Mouse (Mus musculus) forebrain, embryonic 12.5 days (tissue): ENCODE results near the gene Morf4l1. TPM values are rescaled to one million over a fixed set of nuclear protein-coding genes. Genes with fewer than 3 reads are reported as not detected.

Experiments used
- ATAC-seq: fragments of 200-750 bp; cut with Nextera tagmentation; 2 replicates; pipeline ENCODE4 v1.8.0; 2017; ENCODE audit warnings: moderate TSS enrichment; ENCODE audit not compliant: low FRiP score
- H3K27ac ChIP-seq: fragments of 300-500 bp; sonication (generic); 2 replicates; pipeline ENCODE4 v1.5.1; 2016; ENCODE audit warnings: mild to moderate bottlenecking
- H3K27me3 ChIP-seq: fragments of 300-500 bp; sonication (generic); 2 replicates; pipeline ENCODE4 v1.6.1; 2016; ENCODE audit warnings: mild to moderate bottlenecking
- H3K36me3 ChIP-seq: fragments of 300-500 bp; sonication (generic); replicated peaks from 2 replicates; pipeline ENCODE4 v1.6.1; 2016; ENCODE audit warnings: mild to moderate bottlenecking
- H3K4me1 ChIP-seq: fragments of 300-500 bp; sonication (generic); 2 replicates; pipeline ENCODE4 v1.6.1; 2016
- H3K4me2 ChIP-seq: fragments of 300-500 bp; sonication (generic); 2 replicates; pipeline ENCODE4 v1.6.1; 2016; ENCODE audit warnings: mild to moderate bottlenecking, moderate library complexity
- H3K4me3 ChIP-seq: fragments of 300-500 bp; sonication (generic); replicated peaks from 2 replicates; pipeline ENCODE4 v1.5.1; 2016; ENCODE audit warnings: mild to moderate bottlenecking
- H3K9ac ChIP-seq: fragments of 300-500 bp; sonication (generic); 2 replicates; pipeline ENCODE4 v1.6.1; 2016; ENCODE audit warnings: mild to moderate bottlenecking
- H3K9me3 ChIP-seq: fragments of 300-500 bp; sonication (generic); 2 replicates; pipeline ENCODE4 v1.6.1; 2016
- WGBS: fragments of 180-500 bp; shearing (Covaris S2); methylation state at CpG from one replicate; pipeline ENCODE4 v1.1.7; 2016; 5-methylcytosine and 5-hydroxymethylcytosine counted together
- polyA plus RNA-seq: library from polyadenylated mRNA; unstranded; fragments of >200 nt; fragmentation: Nextera tagmentation; extraction: Ambion mirVana; gene quantifications from 2 replicates; pipeline ENCODE4 v1.2.1, GENCODE M21; 2016

Gene Morf4l1
- polyA plus RNA-seq, 1 experiment from 2014 or later = 497 TPM

DNA sequence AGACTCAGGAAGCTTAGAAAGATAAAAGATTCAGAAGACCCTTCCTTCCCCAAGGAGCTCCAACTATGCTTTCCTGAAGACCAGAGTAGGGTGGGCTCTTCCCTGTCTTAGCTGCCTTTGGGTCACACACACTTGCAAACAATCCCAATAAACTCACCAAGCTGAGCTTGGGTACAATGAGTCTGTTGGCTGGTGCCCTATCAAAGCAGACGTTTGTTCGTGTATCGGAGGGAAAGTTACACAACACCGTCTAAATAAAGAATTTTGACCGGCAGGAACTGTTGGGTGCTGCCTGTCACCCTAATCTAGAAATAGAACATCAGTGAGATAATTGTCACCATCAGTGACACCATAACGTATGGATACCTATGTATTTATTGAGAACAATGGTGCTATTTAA lies 12.6 kb upstream of the Morf4l1 start:
- H3K4me1 ChIP-seq = no peaks in the 10 kb centered on the region; the same call in 1 of the 2 replicates
- H3K27ac ChIP-seq = no peak overlapping the region
- H3K4me3 ChIP-seq = peak overlapping the region; percentile 13; the same call in 1 of the 2 replicates
- H3K4me2 ChIP-seq = no peak overlapping the region; the same call in 1 of the 2 replicates
- no peaks in the 10 kb centered on the region for H3K36me3 ChIP-seq
- WGBS = 71% methylated on average over 6 of the region's 6 CpGs
- H3K9me3 ChIP-seq = no peaks in the 10 kb centered on the region
- H3K9ac ChIP-seq = no peak overlapping the region
- H3K27me3 ChIP-seq = no peaks in the 10 kb centered on the region
- no peak for ATAC-seq

DNA sequence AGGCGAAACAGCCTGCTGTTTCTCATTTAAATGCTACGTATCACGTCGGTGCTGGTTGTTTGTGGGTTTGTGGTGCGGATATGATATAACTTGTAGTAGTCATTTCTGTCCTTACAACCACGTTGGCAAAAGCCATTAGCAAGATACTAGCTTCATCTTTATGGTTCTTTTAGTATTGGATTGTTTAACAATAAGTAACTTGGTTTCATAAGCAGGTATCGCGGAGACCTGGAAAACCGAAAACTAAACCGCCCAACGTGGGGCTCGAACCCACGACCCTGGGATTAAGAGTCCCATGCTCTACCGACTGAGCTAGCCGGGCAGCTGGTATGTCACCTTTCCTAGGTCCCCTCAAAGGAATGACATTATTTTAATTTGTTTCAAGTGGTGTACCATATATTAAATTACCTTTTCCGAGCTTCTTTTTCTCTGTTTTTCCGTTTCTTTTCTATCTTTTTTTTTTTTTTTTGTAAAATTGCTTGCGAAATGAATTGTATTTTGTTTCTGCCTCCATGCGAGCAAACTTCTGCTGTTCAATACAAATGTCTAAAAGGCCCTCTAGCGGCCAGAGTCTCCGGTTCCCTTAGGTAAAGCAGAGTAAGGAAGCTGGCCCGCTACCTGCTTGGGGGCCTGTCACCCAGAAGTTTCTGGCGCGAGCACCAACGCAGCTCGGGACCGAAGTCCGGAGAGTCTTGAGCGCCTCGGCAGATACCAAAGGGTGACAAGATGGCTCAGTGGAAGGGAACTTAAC lies 11.9 kb upstream of the Morf4l1 start:
- Histone ChIP-seq H3K4me2 (peak overlapping the region; percentile 34), H3K9ac (no peak overlapping the region), H3K27me3 (no peaks in the 10 kb centered on the region), H3K4me3 (peak overlapping the region; percentile 13), H3K36me3 (no peaks in the 10 kb centered on the region), H3K4me1 (no peaks in the 10 kb centered on the region; the same call in 1 of the 2 replicates), H3K9me3 (no peaks in the 10 kb centered on the region), H3K27ac (no peak overlapping the region)
- 2% methylated on average over 30 of the region's 30 CpGs for WGBS
- ATAC-seq = peak; percentile 52; the same call in 1 of the 2 replicates

DNA sequence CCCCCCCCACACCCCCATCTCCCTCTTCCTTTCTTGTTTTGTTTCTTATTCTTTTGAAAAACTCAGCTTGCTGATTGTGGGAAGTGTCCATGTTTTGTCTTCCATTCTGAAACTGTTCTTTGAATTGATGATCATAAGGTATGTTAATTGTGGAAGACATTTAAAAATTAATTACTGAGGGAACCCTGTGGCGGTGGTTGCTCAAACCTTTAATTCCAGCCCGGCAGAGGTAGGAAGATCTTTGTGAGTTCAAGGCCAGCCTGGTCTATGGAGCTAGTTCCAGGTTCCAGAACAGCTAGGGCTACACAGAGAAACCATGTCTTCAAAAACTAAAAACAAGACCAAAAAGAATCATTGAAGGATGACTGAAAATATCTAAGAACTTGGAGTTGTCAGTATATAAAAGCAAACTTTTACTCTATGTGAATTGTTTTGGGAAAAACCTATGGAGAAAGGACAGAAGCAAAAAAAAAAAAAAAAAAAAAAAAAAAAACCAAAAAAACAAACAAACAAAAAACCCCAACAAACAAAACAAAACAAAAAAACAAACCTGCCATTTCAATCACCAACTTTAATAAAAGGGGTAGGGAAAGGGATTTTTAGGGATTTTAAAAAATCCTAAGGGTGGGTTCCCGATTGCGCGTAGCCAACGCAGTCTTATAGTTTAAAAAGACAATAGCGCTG lies 11.0 kb upstream of the Morf4l1 start:
- Histone ChIP-seq H3K27me3 (no peaks in the 10 kb centered on the region), H3K4me2 (peak overlapping the region; percentile 34), H3K27ac (no peak overlapping the region), H3K4me1 (no peaks in the 10 kb centered on the region; the same call in 1 of the 2 replicates), H3K36me3 (no peaks in the 10 kb centered on the region), H3K4me3 (peak overlapping the region; percentile 4), H3K9me3 (no peaks in the 10 kb centered on the region), H3K9ac (no peak overlapping the region)
- ATAC-seq = no peak
- 11% methylated on average over 7 of the region's 7 CpGs for WGBS

DNA sequence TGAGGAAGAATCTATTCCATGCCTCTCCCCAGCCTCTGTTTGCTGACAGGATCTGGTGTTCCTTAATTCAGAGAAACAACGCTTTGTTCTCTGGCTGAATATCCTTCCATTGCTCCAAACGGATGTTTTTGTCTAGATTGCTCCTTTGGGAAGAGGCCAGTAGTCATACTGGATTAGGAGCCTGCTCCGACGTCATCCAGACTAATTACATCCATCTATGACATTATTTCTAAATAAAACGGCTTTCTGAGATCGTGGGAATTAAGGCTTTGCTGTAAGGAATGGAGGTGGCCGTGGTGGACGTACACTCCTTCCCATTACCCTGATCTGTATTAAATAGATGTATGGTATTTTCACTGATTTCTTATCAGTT lies 10.3 kb upstream of the Morf4l1 start:
- H3K36me3 ChIP-seq = no peaks in the 10 kb centered on the region
- H3K27ac ChIP-seq = no peak overlapping the region
- H3K9me3 ChIP-seq = no peaks in the 10 kb centered on the region
- 39% methylated on average over 8 of the region's 8 CpGs for WGBS
- H3K27me3 ChIP-seq = no peaks in the 10 kb centered on the region
- H3K4me3 ChIP-seq = no peak overlapping the region
- H3K4me1 ChIP-seq = no peaks in the 10 kb centered on the region; the same call in 1 of the 2 replicates
- peak; percentile 28; the same call in 1 of the 2 replicates for ATAC-seq
- H3K9ac ChIP-seq = 0 out of 2 replicates have a peak overlapping the region, but pooled peaks have one; percentile 25
- no peak overlapping the region for H3K4me2 ChIP-seq

DNA sequence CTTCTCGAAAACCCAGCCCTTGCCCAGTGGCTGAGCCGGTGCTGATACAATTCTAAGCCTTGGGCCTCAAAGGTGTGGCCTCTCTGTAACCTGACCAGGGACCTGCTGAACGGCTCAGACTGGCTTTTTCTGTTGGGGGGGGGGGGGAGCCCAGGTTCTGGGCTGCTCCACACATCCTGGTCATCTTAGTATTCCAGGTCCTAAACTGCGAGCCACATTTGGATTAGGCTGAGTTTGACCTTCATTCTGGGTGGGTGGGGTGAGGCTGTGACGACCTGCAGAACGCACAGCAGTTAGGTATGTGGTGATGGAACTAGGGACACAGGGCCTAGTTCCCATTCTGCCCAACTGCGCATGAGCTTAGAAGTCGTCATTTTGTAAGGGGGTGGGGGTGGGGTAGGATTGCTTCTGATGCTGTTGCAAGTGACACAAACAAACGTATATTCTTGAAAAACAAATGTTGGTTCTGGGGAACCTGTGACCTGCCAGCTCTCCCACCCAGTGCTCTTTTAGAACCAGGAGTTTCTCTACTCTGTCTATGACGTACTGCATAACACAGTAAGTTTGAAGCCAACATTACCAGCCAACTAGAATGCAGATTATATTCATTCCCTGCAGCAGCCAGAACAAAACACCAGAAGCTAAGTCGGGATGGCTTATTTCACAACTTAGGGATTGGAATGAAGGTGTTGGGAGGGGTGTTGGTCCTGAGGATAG lies 9.7 kb upstream of the Morf4l1 start:
- Histone ChIP-seq H3K4me3 (no peak overlapping the region), H3K9ac (0 out of 2 replicates have a peak overlapping the region, but pooled peaks have one; percentile 25)

DNA sequence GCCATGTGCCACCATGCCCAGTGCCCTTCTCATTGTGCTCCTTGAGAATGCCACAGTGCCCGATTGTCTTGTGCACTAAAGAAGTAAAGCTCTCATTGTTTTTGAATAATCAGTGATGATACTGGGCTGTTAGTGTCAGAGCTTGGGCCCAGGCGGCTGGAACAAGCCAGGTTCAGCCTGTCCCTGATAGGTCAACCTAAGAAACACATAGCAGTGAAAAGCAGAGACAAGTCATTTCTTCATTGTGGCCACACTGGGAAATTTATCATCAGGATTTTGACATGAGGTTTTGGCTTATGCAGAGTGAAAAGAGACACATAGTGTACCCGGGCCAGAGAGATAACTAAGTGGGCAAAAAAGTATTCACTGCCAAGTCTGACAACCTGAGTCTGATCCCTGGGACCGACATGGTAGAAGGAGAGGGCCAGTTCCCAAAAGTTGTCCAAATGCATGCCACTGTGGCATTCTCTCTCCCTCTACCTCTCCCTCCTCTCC lies 7.7 kb upstream of the Morf4l1 start:
- ATAC-seq = no peak
- H3K4me1 ChIP-seq = no peaks in the 10 kb centered on the region; the same call in 1 of the 2 replicates
- no peak overlapping the region for H3K9ac ChIP-seq
- no peaks in the 10 kb centered on the region for H3K9me3 ChIP-seq
- WGBS = 81% methylated on average over 4 of the region's 4 CpGs
- H3K36me3 ChIP-seq = no peaks in the 10 kb centered on the region
- no peak overlapping the region for H3K4me2 ChIP-seq
- H3K27ac ChIP-seq = no peak overlapping the region
- H3K4me3 ChIP-seq = no peak overlapping the region
- H3K27me3 ChIP-seq = no peaks in the 10 kb centered on the region

More for the DNA sequence above, 9.7 kb upstream of the Morf4l1 start:
- H3K36me3 ChIP-seq = no peaks in the 10 kb centered on the region
- H3K4me2 ChIP-seq = no peak overlapping the region
- ATAC-seq = no peak
- H3K4me1 ChIP-seq = no peaks in the 10 kb centered on the region; the same call in 1 of the 2 replicates
- H3K27ac ChIP-seq = no peak overlapping the region
- 34% methylated on average over 11 of the region's 11 CpGs for WGBS
- no peaks in the 10 kb centered on the region for H3K9me3 ChIP-seq
- H3K27me3 ChIP-seq = no peaks in the 10 kb centered on the region

DNA sequence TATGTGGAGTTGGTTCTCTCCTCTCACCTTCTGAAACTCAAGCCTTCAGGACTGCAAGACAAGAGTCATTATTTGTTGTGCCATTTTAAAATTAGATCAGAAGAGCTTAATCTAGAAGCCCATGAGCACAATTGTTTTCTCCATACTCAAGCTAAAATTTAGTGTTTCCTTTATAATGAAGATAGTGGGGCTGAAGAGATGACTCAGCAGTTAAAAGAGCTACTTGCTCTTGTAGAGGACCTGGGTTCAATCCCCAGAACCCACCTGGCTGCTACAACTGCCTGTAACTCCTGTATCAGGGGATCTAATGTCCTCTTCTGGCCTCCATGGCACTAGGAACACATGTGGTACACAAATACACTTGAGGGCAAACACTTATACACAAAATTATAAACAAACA lies 2.7 kb upstream of the Morf4l1 start:
- H3K9me3 ChIP-seq = no peaks in the 10 kb centered on the region
- ATAC-seq = no peak

DNA sequence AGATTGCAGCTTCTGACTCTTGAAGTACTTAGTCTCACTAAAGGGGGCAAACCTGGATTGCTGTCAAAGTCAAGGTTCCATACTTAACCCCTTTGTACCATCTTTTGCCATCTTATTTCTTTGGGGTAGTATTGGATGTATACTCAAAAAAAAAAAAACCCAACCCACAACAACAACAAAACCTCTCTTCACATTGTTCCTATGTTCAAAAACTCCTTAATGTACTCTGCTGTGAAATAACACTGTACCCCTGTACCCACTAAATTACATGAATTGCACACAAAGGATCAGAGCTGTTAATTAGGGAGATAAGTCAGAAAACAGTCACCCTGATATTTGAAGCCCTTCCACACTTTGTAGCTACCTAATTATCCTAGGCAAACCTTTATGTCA lies 730 bp upstream of the Morf4l1 start:
- H3K4me1 ChIP-seq = peaks cover 16% of the 10 kb centered on the region
- no peak for ATAC-seq
- H3K36me3 ChIP-seq = no peaks in the 10 kb centered on the region
- H3K9me3 ChIP-seq = no peaks in the 10 kb centered on the region
- no peaks in the 10 kb centered on the region for H3K27me3 ChIP-seq
- H3K9ac ChIP-seq = peak overlapping the region; percentile 58; the same call in 1 of the 2 replicates
- peak overlapping the region; percentile 64 for H3K4me2 ChIP-seq
- no peak overlapping the region for H3K27ac ChIP-seq
- peak overlapping the region; percentile 90 for H3K4me3 ChIP-seq

More for the DNA sequence above, 2.7 kb upstream of the Morf4l1 start:
- peaks cover 8% of the 10 kb centered on the region for H3K4me1 ChIP-seq
- H3K4me3 ChIP-seq = no peak overlapping the region
- H3K27me3 ChIP-seq = no peaks in the 10 kb centered on the region
- H3K9ac ChIP-seq = no peak overlapping the region
- H3K36me3 ChIP-seq = no peaks in the 10 kb centered on the region
- H3K27ac ChIP-seq = no peak overlapping the region
- no peak overlapping the region for H3K4me2 ChIP-seq

DNA sequence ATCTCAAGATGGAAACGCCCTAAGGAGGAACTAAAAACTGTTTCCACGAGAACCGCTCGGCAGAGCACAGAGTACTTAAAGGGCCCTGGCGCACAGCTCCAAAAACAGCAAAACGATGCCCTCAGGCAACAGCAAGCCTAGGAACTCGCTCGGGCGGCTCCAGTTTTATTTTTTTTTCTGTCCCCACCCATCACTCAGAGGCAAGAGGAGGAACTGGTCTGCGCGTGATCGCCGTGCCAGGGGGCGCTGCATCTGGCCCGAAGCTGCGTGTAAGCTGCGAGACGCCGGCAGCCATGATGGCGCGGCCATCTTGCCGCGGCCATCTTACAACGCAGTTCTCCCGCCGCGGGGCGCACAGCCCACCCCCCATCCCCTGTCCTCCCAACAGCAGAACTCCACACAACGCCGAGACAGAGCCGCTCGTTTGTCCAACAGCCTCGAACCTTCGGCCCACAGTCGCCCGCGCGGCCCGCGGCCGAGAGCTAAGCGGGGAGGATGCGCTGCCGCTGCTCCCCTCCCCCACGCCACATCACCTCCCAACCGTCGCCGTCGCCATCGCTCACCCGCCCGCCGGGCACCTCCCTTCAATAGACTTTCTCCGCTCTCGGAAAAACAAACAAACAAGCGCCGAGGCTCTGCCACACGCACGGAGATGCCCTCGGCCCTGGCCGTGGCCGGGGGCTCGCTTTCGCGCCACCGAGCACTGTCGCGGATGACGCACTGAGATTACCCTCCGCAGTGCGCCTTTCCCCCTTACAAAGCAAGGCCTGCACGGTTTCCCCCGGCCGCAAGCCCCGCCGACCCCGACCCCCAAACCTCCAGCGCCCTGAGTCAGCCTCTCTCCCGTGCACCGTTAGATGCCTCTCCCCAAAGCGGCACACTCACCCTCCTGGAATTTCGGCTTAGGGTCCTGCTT lies 665 bp downstream of the Morf4l1 start:
- Histone ChIP-seq H3K27ac (peak overlapping the region; percentile 97), H3K9me3 (no peaks in the 10 kb centered on the region), H3K4me3 (peak overlapping the region; percentile 90), H3K36me3 (peaks cover under 1% of the 10 kb centered on the region; the same call in 1 of the 2 replicates), H3K4me2 (peak overlapping the region; percentile 93), H3K4me1 (peaks cover 16% of the 10 kb centered on the region), H3K9ac (peak overlapping the region; percentile 97), H3K27me3 (no peaks in the 10 kb centered on the region)
- WGBS = under 1% methylated on average over 81 of the region's 82 CpGs
- peak; percentile 76 for ATAC-seq

DNA sequence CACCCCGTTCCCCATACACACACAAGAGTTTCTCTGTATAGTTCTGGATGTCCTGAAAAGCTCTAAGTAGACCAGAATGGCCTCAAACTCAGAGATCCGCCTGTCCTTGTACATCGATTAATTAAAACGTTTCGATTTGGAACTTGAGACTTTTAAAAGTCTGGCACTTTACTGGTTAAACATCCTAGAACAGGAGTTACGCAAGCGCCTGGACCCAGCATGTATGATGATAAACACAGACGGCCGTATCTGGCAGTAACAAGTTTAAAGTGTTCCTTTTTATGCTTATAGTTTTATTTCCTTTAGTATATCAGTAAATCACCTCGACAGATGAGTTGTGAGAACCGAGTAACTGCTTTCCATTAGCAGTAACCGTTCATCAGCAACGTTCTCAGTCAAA lies 1.4 kb downstream of the Morf4l1 start:
- 0 out of 2 replicates have a peak overlapping the region, but pooled peaks have one; percentile 97 for H3K27ac ChIP-seq

DNA sequence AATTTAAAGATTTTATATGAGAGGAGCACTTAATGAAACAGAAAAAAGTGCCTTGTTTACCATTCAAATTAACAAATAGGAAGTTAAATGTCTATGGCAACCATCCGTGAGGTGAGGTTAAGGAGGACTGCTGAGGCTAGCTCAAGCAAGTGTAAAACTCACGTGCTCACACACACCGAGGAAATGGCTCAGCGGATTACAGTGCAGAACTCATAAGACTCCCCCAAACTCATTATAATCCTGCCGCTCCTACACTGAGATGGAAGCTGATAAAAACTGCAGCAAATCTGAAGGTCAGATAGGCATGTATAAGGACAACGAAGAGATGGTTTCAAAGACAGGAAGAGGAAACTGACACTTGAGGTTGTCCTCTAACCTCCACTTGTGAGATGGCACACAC lies 5.2 kb downstream of the Morf4l1 start:
- no peaks in the 10 kb centered on the region for H3K27me3 ChIP-seq
- no peak for ATAC-seq
- no peak overlapping the region for H3K9ac ChIP-seq
- 90% methylated on average over 6 of the region's 6 CpGs for WGBS
- H3K36me3 ChIP-seq = peaks cover 29% of the 10 kb centered on the region
- no peak overlapping the region for H3K4me2 ChIP-seq
- no peak overlapping the region for H3K27ac ChIP-seq
- no peaks in the 10 kb centered on the region for H3K9me3 ChIP-seq
- H3K4me3 ChIP-seq = no peak overlapping the region
- peaks cover 16% of the 10 kb centered on the region for H3K4me1 ChIP-seq

More for the DNA sequence above, 1.4 kb downstream of the Morf4l1 start:
- no peak for ATAC-seq
- peaks cover 16% of the 10 kb centered on the region for H3K4me1 ChIP-seq
- peaks cover 8% of the 10 kb centered on the region; the same call in 1 of the 2 replicates for H3K36me3 ChIP-seq
- 3% methylated on average over 13 of the region's 13 CpGs for WGBS
- peak overlapping the region; percentile 93 for H3K4me2 ChIP-seq
- H3K9ac ChIP-seq = peak overlapping the region; percentile 97
- H3K4me3 ChIP-seq = peak overlapping the region; percentile 90
- H3K9me3 ChIP-seq = no peaks in the 10 kb centered on the region
- H3K27me3 ChIP-seq = no peaks in the 10 kb centered on the region
